Comparison of ENCODE assay signal across 12 mouse cellular contexts in genomic region chr1:24195070-24195840, GRCm38 (mm10). TPM values are rescaled to one million over a fixed set of nuclear protein-coding genes. Genes with fewer than 3 reads are reported as not detected.
DNase-seq lines count a peak whose midpoint lies in the region; ATAC-seq lines count a peak whose summit lies in the region.
"Had no signal": no experiment of that assay in that cellular context is flagged by ENCODE, and none has a peak within 500 bp of the region (broad histone marks: within the 10 kb centered on the region; RNA-seq: fewer than 3 reads in every experiment).

No protein-coding gene starts in this region.

- ATAC-seq in hindbrain, embryonic 12.5 days (ENCODE audit: low FRiP score) = 0 out of 2 replicates have a peak, but pooled peaks have one; percentile 16
- no peak for ATAC-seq in hindbrain, embryonic 16.5 days
- ATAC-seq in hindbrain, embryonic 13.5 days (ENCODE audit: low FRiP score) = no peak
- ATAC-seq: lung, postnatal 0 days had no signal

- H3K9ac ChIP-seq in hindbrain, embryonic 12.5 days = peak overlapping the region; percentile 23; the same call in 1 of the 2 replicates
- H3K9ac ChIP-seq in hindbrain, embryonic 16.5 days (ENCODE audit: low read depth, low read length) = no peak overlapping the region
- no peak overlapping the region for H3K9ac ChIP-seq in hindbrain, embryonic 13.5 days

- H3K4me2 ChIP-seq in hindbrain, embryonic 12.5 days (replicated peaks) = peak overlapping the region; percentile 37
- no peak overlapping the region for H3K4me2 ChIP-seq in hindbrain, embryonic 16.5 days (ENCODE audit: low read length)
- H3K4me2 ChIP-seq in hindbrain, embryonic 13.5 days = peak overlapping the region; percentile 10; the same call in 1 of the 2 replicates

- peak overlapping the region; percentile 64 for H3K27ac ChIP-seq in hindbrain, embryonic 12.5 days
- no peak overlapping the region for H3K27ac ChIP-seq in hindbrain, embryonic 16.5 days (ENCODE audit: low read depth, low read length)
- H3K27ac ChIP-seq in hindbrain, embryonic 13.5 days = no peak overlapping the region

- WGBS in hindbrain, embryonic 12.5 days = 44% methylated on average over 12 of the region's 12 CpGs
- WGBS in hindbrain, embryonic 16.5 days = 56% methylated on average over 12 of the region's 12 CpGs
- 50% methylated on average over 12 of the region's 12 CpGs for WGBS in hindbrain, embryonic 13.5 days

- no peaks in the 10 kb centered on the region for H3K36me3 ChIP-seq in hindbrain, embryonic 12.5 days
- no peaks in the 10 kb centered on the region for H3K36me3 ChIP-seq in hindbrain, embryonic 16.5 days (ENCODE audit: control insufficient read depth, insufficient read depth, low read length)
- H3K36me3 ChIP-seq in hindbrain, embryonic 13.5 days = no peaks in the 10 kb centered on the region

- no peaks in the 10 kb centered on the region for H3K9me3 ChIP-seq in hindbrain, embryonic 12.5 days (replicated peaks)
- H3K9me3 ChIP-seq in hindbrain, embryonic 16.5 days (ENCODE audit: control insufficient read depth, low read length) = no peaks in the 10 kb centered on the region
- no peaks in the 10 kb centered on the region for H3K9me3 ChIP-seq in hindbrain, embryonic 13.5 days

- H3K4me3 ChIP-seq in hindbrain, embryonic 12.5 days = peak overlapping the region; percentile 23
- H3K4me3 ChIP-seq in hindbrain, embryonic 16.5 days (ENCODE audit: low read length) = no peak overlapping the region
- H3K4me3 ChIP-seq in hindbrain, embryonic 13.5 days = no peak overlapping the region; the same call in 1 of the 2 replicates
- H3K4me3 ChIP-seq: myocyte had no signal

- no peaks in the 10 kb centered on the region for H3K27me3 ChIP-seq in hindbrain, embryonic 12.5 days
- no peaks in the 10 kb centered on the region for H3K27me3 ChIP-seq in hindbrain, embryonic 16.5 days (replicated peaks; ENCODE audit: control insufficient read depth, insufficient read depth, low read length)
- H3K27me3 ChIP-seq in hindbrain, embryonic 13.5 days = no peaks in the 10 kb centered on the region

- H3K4me1 ChIP-seq in hindbrain, embryonic 12.5 days = 0 out of 2 replicates have a peak, but pooled peaks cover 6% of the 10 kb centered on the region
- no peaks in the 10 kb centered on the region for H3K4me1 ChIP-seq in hindbrain, embryonic 16.5 days (ENCODE audit: control insufficient read depth, insufficient read depth, low read depth, low read length)
- peaks cover 16% of the 10 kb centered on the region for H3K4me1 ChIP-seq in hindbrain, embryonic 13.5 days (replicated peaks)

- peak; percentile 16 for DNase-seq in cerebellum, adult 8-10 months
- DNase-seq in embryo, embryonic 11 days = peak; percentile 63
- no peak for DNase-seq in ovary, postnatal 10 days (ENCODE audit: low spot score)
- DNase-seq in gastrocnemius, postnatal 4 days (ENCODE audit: low spot score in 2 of 2) = no peak
- no peak for DNase-seq in ovary, postnatal 36 days (ENCODE audit: low spot score)
- DNase-seq: adrenal gland, postnatal 14 days; spleen, adult 18-20 months had no signal

RNA-seq across cellular contexts. Expression of gene Col9a1, which starts 17.8 kb away (rescaled TPM):
- 101 and 107 TPM in 2 replicates for polyA plus RNA-seq in hindbrain, embryonic 12.5 days (2016; fragmentation: Nextera tagmentation; extraction: Ambion mirVana)
- polyA plus RNA-seq in hindbrain, embryonic 16.5 days (2015; fragmentation: Nextera tagmentation; extraction: Ambion mirVana) = 1.8 and 3.8 TPM in 2 replicates
- polyA plus RNA-seq in hindbrain, embryonic 13.5 days (2015; fragmentation: Nextera tagmentation; extraction: Ambion mirVana) = 5.9 and 13.1 TPM in 2 replicates
- total RNA-seq in gastrocnemius, postnatal 4 days (2021) = under 1 TPM; 0.59 to 0.70 TPM
- polyA plus RNA-seq: myocyte had no signal

Comparison
In these comparisons a context has a peak if more than half of its experiments do, and no peak if none do; other contexts are left out.
1. DNase-seq: peak in cerebellum, adult 8-10 months (single experiment) and embryo, embryonic 11 days (single experiment); none in ovary, postnatal 10 days (single experiment), gastrocnemius, postnatal 4 days (0 of 2) and ovary, postnatal 36 days (single experiment).